In the genomic region with DNA sequence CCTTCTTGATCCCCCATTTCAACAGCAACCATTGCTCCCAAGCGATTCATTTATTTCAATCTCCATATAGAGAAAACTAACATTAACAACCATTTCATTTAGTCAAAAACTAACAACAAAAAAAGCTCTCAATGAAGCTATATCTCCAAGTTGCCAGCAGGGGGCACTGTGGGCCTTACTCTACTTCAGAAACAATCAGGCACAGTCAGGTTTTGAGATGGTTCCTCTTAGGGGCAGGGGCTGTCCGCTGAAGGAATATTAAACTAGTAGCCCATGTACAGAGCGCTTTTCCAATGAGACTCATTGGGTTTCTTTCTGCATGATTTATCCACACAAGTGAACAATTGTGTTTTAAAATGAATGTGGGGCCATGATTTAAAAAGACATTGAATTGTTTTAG, we compare ENCODE assay signal across 8 mouse cellular contexts.
DNase-seq lines count a peak whose midpoint lies in the region; ATAC-seq and TF ChIP-seq lines count a peak whose summit lies in the region.

No protein-coding gene starts in this region.

- 19% methylated on average over 3 of the region's 3 CpGs for WGBS in neural tube, embryonic 13.5 days

- peak; percentile 24; the same call in 1 of the 2 replicates for TF ChIP-seq CTCF in testis, adult 2 months (IDR thresholded peaks at IDR 0.05; ENCODE audit: control insufficient read depth, insufficient read depth, insufficient replicate concordance, low read depth, low read length)

- no peaks in the 10 kb centered on the region for H3K27me3 ChIP-seq in testis, adult 2 months (ENCODE audit: control insufficient read depth, insufficient read depth, low read length)
- H3K27me3 ChIP-seq in neural tube, embryonic 13.5 days = no peaks in the 10 kb centered on the region

- peak; percentile 33 to 59 for DNase-seq in frontal cortex, postnatal 10 days (ENCODE audit: low spot score in 2 of 2)
- DNase-seq in testis, postnatal 14 days (ENCODE audit: low spot score) = no peak
- peak; percentile 75 for DNase-seq in embryo, embryonic 11 days
- peak; percentile 29 for DNase-seq in layer of hippocampus, adult 9-10 months (ENCODE audit: low spot score)

- no peak overlapping the region for H3K4me2 ChIP-seq in neural tube, embryonic 13.5 days

- no peak for ATAC-seq in frontal cortex, adult (ENCODE audit: low TSS enrichment)
- ATAC-seq in neural tube, embryonic 13.5 days (ENCODE audit: low read depth) = peak; percentile 71; the same call in 1 of the 2 replicates
- no peak for ATAC-seq in monocyte, adult 5-6 weeks (replicated peaks; ENCODE audit: insufficient number of reproducible peaks, low FRiP score, low TSS enrichment, poor library complexity, severe bottlenecking)

- no peaks in the 10 kb centered on the region for H3K36me3 ChIP-seq in testis, adult 2 months (ENCODE audit: control insufficient read depth, insufficient read depth, low read length)
- no peaks in the 10 kb centered on the region for H3K36me3 ChIP-seq in neural tube, embryonic 13.5 days

- H3K4me1 ChIP-seq in testis, adult 2 months (ENCODE audit: control insufficient read depth, insufficient read depth, low read length) = peaks cover 8% of the 10 kb centered on the region
- peaks cover 9% of the 10 kb centered on the region for H3K4me1 ChIP-seq in neural tube, embryonic 13.5 days (replicated peaks)

- TF ChIP-seq POLR2A in testis, adult 2 months (IDR thresholded peaks at IDR 0.05; ENCODE audit: control insufficient read depth, low read depth, low read length) = no peak

- H3K27ac ChIP-seq in testis, adult 2 months (ENCODE audit: control insufficient read depth, insufficient read depth, low read depth, low read length) = no peak overlapping the region
- H3K27ac ChIP-seq in neural tube, embryonic 13.5 days (replicated peaks) = no peak overlapping the region

- H3K9me3 ChIP-seq in neural tube, embryonic 13.5 days = no peaks in the 10 kb centered on the region

- H3K9ac ChIP-seq in neural tube, embryonic 13.5 days = no peak overlapping the region

- peak overlapping the region; percentile 84; the same call in 1 of the 2 replicates for H3K4me3 ChIP-seq in testis, adult 2 months (ENCODE audit: control insufficient read depth, low read depth, low read length)
- H3K4me3 ChIP-seq in neural tube, embryonic 13.5 days = no peak overlapping the region
